9 mouse cellular contexts compared by ENCODE assay signal in genomic region chr15:99584407-99585202, GRCm38 (mm10). TPM values are rescaled to one million over a fixed set of nuclear protein-coding genes. Genes with fewer than 3 reads are reported as not detected.
A peak's percentile ranks its signal among the peaks of the same experiment; 100 is the strongest.
DNase-seq lines count a peak whose midpoint lies in the region; ATAC-seq and TF ChIP-seq lines count a peak whose summit lies in the region.
"Had no signal": no experiment of that assay in that cellular context is flagged by ENCODE, and none has a peak within 500 bp of the region (broad histone marks: within the 10 kb centered on the region; RNA-seq: fewer than 3 reads in every experiment).

No protein-coding gene starts in this region.

- peaks cover 100% of the 10 kb centered on the region for H3K27me3 ChIP-seq in embryonic facial prominence, embryonic 10.5 days (replicated peaks; ENCODE audit: low read depth, poor library complexity, severe bottlenecking)
- H3K27me3 ChIP-seq in intestine, postnatal 0 days (replicated peaks; ENCODE audit: control insufficient read depth, insufficient read depth, low read length): peaks cover 88% of the 10 kb centered on the region

- H3K27ac ChIP-seq in embryonic facial prominence, embryonic 10.5 days (replicated peaks): 0 out of 2 replicates have a peak overlapping the region, but pooled peaks have one; percentile 19
- no peak overlapping the region for H3K27ac ChIP-seq in intestine, postnatal 0 days (ENCODE audit: low read depth, low read length)

- H3K9me3 ChIP-seq in embryonic facial prominence, embryonic 10.5 days: no peaks in the 10 kb centered on the region
- H3K9me3 ChIP-seq in intestine, postnatal 0 days (ENCODE audit: control insufficient read depth): no peaks in the 10 kb centered on the region

- no peaks in the 10 kb centered on the region for H3K36me3 ChIP-seq in embryonic facial prominence, embryonic 10.5 days (replicated peaks)
- H3K36me3 ChIP-seq in intestine, postnatal 0 days (ENCODE audit: control insufficient read depth, insufficient read depth): no peaks in the 10 kb centered on the region

- peak overlapping the region; percentile 62 for H3K4me2 ChIP-seq in intestine, postnatal 0 days (replicated peaks; ENCODE audit: low read depth)

- TF ChIP-seq CTCF in intestine, postnatal 0 days (IDR thresholded peaks at IDR 0.05; ENCODE audit: low read depth): no peak

- no peak for ATAC-seq in intestine, postnatal 0 days

- intact Hi-C loops in gastrocnemius, postnatal 14 days (cut with DNase I; ENCODE audit: low total_unique reads): no loop called here

- peak; percentile 11 for DNase-seq in cerebellum, adult 9-10 months
- no peak for DNase-seq in cerebellum, postnatal 4 days (ENCODE audit: low spot score in 2 of 2)
- peak; percentile 66 for DNase-seq in embryonic facial prominence, embryonic 10.5 days (ENCODE audit: low spot score)
- DNase-seq in lung, postnatal 25 days (ENCODE audit: low spot score): peak; percentile 61
- DNase-seq in right cerebral cortex, postnatal 36 days (ENCODE audit: low spot score in 2 of 2): no peak
- DNase-seq in gastrocnemius, postnatal 4 days (ENCODE audit: low spot score in 2 of 2): no peak
- DNase-seq in gastrocnemius, postnatal 14 days: no peak

- 1% methylated on average over 24 of the region's 24 CpGs for WGBS in embryonic facial prominence, embryonic 10.5 days
- WGBS in intestine, postnatal 0 days: under 1% methylated on average over 24 of the region's 24 CpGs

- H3K4me1 ChIP-seq in embryonic facial prominence, embryonic 10.5 days: peaks cover 35% of the 10 kb centered on the region
- no peaks in the 10 kb centered on the region for H3K4me1 ChIP-seq in intestine, postnatal 0 days (replicated peaks; ENCODE audit: control insufficient read depth, insufficient read depth, low read length)

- H3K4me3 ChIP-seq in embryonic facial prominence, embryonic 10.5 days: peak overlapping the region; percentile 52
- H3K4me3 ChIP-seq in intestine, postnatal 0 days (ENCODE audit: low read depth, low read length): peak overlapping the region; percentile 33

- H3K9ac ChIP-seq in intestine, postnatal 0 days (ENCODE audit: low read depth, low read length): no peak overlapping the region

RNA-seq across cellular contexts. Expression of gene Aqp2, which starts 5.8 kb away (rescaled TPM):
- polyA plus RNA-seq in embryonic facial prominence, embryonic 10.5 days (2016; fragmentation: Nextera tagmentation; extraction: Ambion mirVana): not detected in 2 replicates
- not detected in 2 replicates for polyA plus RNA-seq in intestine, postnatal 0 days (2015; fragmentation: Nextera tagmentation; extraction: Ambion mirVana)
- not detected for total RNA-seq in gastrocnemius, postnatal 4 days (2021)
- not detected for total RNA-seq in gastrocnemius, postnatal 14 days (2021)
- total RNA-seq: heart, postnatal 14 days had no signal

RNA-seq across cellular contexts. Expression of gene Aqp5, which starts 6.0 kb away (rescaled TPM):
- polyA plus RNA-seq in embryonic facial prominence, embryonic 10.5 days (2016; fragmentation: Nextera tagmentation; extraction: Ambion mirVana): 0.10 TPM in 1 of 2 replicates, not detected in the other
- polyA plus RNA-seq in intestine, postnatal 0 days (2015; fragmentation: Nextera tagmentation; extraction: Ambion mirVana): 0.14 TPM in 1 of 2 replicates, not detected in the other
- not detected for total RNA-seq in gastrocnemius, postnatal 4 days (2021)
- not detected for total RNA-seq in gastrocnemius, postnatal 14 days (2021)

RNA-seq across cellular contexts. Expression of gene Aqp6, which starts 16.6 kb away (rescaled TPM):
- 0.10 TPM in 1 of 2 replicates, not detected in the other for polyA plus RNA-seq in embryonic facial prominence, embryonic 10.5 days (2016; fragmentation: Nextera tagmentation; extraction: Ambion mirVana)
- not detected in 2 replicates for polyA plus RNA-seq in intestine, postnatal 0 days (2015; fragmentation: Nextera tagmentation; extraction: Ambion mirVana)
- not detected for total RNA-seq in gastrocnemius, postnatal 4 days (2021)
- total RNA-seq in gastrocnemius, postnatal 14 days (2021): not detected
- total RNA-seq: heart, postnatal 14 days had no signal

RNA-seq across cellular contexts. Expression of gene Faim2, which starts 56.6 kb away (rescaled TPM):
- 0.45 and 0.74 TPM in 2 replicates for polyA plus RNA-seq in embryonic facial prominence, embryonic 10.5 days (2016; fragmentation: Nextera tagmentation; extraction: Ambion mirVana)
- 1.5 and 1.6 TPM in 2 replicates for polyA plus RNA-seq in intestine, postnatal 0 days (2015; fragmentation: Nextera tagmentation; extraction: Ambion mirVana)
- total RNA-seq in gastrocnemius, postnatal 4 days (2021): not detected
- total RNA-seq in gastrocnemius, postnatal 14 days (2021): under 1 TPM; 0.14 to 0.16 TPM

Comparison
In these comparisons a context has a peak if more than half of its experiments do, and no peak if none do; other contexts are left out.
1. DNase-seq: peak in cerebellum, adult 9-10 months (single experiment), embryonic facial prominence, embryonic 10.5 days (single experiment) and lung, postnatal 25 days (single experiment); none in cerebellum, postnatal 4 days (0 of 2), right cerebral cortex, postnatal 36 days (0 of 2), gastrocnemius, postnatal 4 days (0 of 2) and gastrocnemius, postnatal 14 days (single experiment).